Mouse (Mus musculus) lung, adult 2 months (tissue): Measurements from ENCODE around the gene Gtf2h3.

Source experiments
- CTCF ChIP-seq: fragments of 200-500 bp; IDR thresholded peaks from 2 replicates; pipeline ENCODE4 v1.5.1; 2011; ENCODE audit warnings: mild to moderate bottlenecking, low read length, control low read depth; ENCODE audit not compliant: insufficient read depth
- POLR2A ChIP-seq: fragments of 200-500 bp; IDR thresholded peaks from 2 replicates; pipeline ENCODE4 v1.6.1; 2011; ENCODE audit warnings: low read depth, mild to moderate bottlenecking, control low read depth, low read length, borderline replicate concordance; ENCODE audit errors: extremely low read depth

- TF ChIP-seq CTCF (no peak), POLR2A (no peak)
Observed at GRCm38 (mm10) chr5:124555145-124555544, 23.8 kb upstream of the Gtf2h3 start.
